Mouse (Mus musculus) heart, postnatal 14 days (tissue): ENCODE measurements at regions not wholly inside any gene's neighbourhood (a gene's known extent, or its start where the extent isn't known, plus 50 kb on each side); places are given as distances from the start of the nearest gene placed in this dataset.

Experiments used
- DNase-seq, 2 experiments: peaks; one replicate each; pipeline ENCODE4 v3.0.0; 2021 to 2022
- intact Hi-C: fragments of 180-260 bp; cut with DNase I; formaldehyde crosslinking; loops from one replicate; pipeline ENCODE4 v1.15.1; 2025

GRCm38 (mm10) chr10:38540031-38540430 is 281.5 kb downstream of the Rfpl4b start:
- intact Hi-C loops = no loop called here
- DNase-seq = no peak

DNA sequence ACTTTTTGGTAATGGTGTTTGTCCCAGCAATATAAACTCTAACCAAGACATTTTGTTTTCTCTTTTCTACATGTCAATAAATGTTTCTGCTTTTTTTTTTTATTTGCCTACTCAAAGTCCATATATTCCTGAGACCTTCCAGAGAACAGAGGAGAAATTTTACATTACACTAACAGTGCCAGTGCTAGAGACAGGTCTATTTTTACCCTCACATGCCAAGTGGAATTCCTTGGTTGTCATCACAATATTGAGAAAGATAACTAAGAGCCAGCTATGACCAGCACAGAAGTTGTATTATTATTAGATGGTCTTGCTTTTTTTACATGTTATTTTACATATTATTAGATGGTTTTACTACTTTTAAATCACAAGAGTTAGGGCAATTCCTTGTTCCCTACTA is 282.8 kb downstream of the Rfpl4b start:
- no peak for DNase-seq
- intact Hi-C loops = no loop called here

GRCm38 (mm10) chr10:38516636-38517035 is 304.9 kb downstream of the Rfpl4b start:
- no peak for DNase-seq
- intact Hi-C loops = no loop called here
